Mouse (Mus musculus) cerebellum, postnatal 4 days (tissue): Measurements from ENCODE around the gene Fam181a.

ENCODE experiments used
- DNase-seq, 2 experiments: peaks; one replicate each; pipeline ENCODE4 v3.0.0; 2022; ENCODE audit warnings: low spot score in 2 of 2, mixed read lengths in 1 of 2

Gene Fam181a

DNA sequence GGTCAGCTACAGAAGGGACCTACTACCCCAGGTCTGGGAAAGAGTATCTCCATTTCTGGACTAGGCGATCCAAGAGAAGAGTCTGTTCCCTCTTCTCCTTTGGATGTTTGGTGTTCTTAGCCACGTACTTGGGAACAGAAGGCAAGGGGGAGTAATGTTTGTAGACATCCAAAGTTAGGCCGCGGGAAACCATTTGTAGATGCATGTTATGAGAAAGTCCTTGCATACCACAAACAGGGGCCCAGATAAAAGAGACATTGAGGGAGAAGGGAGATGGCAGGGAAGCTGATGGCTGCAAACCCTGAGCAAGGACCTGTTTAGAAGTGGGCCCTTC, 45.6 kb downstream of the Fam181a start:
- no peak for DNase-seq

DNA sequence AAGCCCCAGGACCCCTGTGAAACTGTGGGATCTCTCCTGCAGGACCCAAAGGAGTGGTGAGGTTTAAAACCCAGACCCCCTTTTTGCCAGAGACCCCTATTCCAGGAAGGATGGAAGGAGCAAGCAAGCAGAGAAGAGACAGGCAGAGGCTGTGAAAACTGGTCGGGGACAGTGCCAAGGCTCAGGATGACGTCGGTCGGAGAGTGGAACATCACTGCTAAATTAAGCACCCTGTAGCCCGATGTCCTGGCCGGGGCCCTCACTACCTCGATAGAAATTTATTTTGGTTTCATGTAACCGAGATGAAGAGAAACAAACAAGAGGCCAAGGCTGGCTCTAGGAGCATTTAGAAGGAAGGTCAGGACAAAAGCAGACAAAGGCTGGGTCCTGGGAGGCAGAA, 47.4 kb downstream of the Fam181a start:
- no peak for DNase-seq

DNA sequence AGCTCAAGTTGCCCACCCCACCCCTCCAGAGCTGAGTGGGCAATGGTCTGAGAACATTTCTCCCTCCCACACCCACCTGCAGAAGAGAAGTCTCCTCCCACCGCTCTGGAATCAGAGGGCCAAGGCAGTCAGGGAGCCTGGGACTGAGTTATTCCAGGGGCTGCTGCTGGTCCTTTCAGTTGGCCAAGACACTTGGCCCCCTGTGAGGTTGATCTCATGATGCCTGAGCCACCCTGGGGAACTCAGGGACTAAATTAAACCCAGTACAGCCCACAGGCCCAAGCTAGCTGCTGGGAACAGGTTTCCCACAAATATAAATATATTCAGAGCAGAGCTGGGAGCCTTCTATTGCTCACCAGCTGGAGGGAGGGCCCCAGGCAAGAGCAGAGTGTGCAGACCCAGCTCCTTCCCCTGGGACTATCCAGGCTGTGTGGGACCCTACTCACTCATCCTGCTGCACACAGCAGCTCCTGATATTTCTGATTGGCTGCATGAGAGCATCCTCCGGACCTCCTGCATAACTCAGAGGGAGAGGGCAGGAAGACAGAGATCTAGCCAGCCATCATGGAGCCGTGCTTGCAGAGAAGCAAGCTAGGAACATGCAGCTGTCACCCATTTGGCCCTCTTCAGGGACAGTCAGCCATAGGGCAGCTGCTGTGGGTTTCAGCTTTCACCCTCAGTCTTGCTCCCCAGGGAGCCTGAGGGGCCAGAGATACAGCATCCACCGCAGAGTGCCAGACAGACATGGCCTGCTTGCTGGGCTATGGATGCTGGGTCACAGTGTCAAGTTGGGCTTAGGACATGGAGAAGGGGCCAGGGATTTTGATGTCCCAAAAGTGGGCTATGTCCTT, 48.4 kb downstream of the Fam181a start:
- DNase-seq, result no peak

DNA sequence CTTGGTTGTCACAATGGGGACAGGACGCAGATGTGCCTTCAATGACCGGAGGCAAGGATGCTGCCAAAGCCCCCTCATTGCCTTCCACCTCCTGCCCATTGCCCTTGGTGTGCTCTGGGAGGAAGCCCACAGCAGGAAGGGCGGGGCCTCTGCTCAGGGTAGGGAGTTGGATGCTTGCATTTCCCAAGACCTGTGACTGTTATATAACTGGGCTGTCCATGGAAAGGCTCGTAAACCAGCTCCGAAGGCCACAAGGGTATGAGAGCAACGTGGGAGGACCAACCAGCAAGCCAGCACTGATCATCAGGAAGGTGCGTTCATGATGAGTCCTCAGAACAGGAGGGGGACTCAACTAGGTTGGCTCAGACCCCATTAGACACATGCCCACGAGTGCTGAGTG, 50.0 kb downstream of the Fam181a start:
- DNase-seq, result no peak

DNA sequence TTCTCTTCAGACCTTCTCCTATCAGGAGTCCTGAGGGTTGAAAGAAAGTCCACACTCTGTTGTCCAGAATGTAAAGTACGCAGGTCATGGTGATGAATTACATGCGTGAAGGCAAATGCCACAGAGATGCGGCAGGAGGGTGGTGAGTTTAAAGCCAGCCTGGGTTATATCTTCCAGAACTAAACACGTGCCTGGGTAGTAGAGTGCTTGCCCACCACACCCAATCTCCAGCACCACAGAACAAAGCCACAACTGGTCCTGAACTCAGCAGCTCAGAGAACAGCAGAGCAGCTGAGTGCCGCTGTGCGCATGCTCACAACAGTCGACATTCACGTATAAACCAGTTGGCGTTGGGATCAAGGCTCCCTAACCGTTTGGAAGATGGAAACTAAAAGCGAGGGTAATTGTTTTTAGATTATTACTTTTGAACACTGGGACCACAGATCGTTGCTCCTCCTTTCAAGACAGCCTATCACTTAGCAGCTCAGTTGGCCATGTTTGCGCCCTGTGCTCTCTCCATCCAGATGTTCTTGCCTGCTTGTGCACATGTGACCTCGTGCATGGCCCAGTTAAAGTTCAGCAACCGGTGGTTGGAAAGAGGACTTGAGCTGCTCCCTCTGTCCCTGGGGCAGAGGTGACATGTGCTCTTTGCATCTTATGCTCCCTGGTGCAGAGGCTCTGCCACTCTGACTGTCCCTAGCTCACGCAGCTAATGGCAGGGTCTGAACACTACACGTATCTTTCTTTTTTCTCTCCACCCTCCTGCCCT, 50.9 kb downstream of the Fam181a start:
- DNase-seq, result no peak

DNA sequence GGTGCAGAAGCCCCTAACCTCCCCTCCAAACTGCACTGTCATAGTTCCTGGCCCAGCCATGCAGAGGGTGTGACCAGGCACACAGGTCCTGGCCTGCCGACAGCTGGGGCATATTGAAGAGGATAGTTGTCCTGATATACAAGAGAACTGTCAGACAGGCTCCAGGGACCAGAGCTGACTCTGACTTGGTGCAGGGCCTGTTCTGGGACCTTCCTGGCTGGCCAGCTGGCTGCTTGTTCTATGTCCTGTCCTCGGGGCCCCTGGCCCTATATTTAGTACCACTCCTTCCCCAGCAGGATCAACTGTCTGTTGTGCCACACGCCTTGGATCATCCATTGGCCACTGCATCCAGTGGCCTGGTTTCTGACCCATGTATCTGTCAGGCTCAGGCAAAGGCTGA, 51.6 kb downstream of the Fam181a start:
- DNase-seq, result no peak
